Mouse (Mus musculus): ENCODE results near the gene Uaca.

- no peak for TF ChIP-seq POLR2A (IDR thresholded peaks at IDR 0.05; ENCODE audit: extremely low read depth, insufficient read depth, low read length)
- no peak for TF ChIP-seq CTCF (IDR thresholded peaks at IDR 0.05; ENCODE audit: extremely low read depth, insufficient read depth, low read length)
Observed at GRCm38 (mm10) chr9:60837078-60837448, 42.7 kb downstream of the Uaca start.
